Mouse (Mus musculus) T-cell, adult 2 months (primary cell): ENCODE results near the gene Tlcd1.
A peak's percentile ranks its signal among the peaks of the same experiment; 100 is the strongest.
"Not testable (repeated sequence)": the region's sequence is repeated elsewhere in the genome, so short reads cannot be mapped to it uniquely, and the experiment has no call there.

Experiments
- DNase-seq: peaks from one replicate; pipeline ENCODE4 v3.0.0; 2022; ENCODE audit warnings: low spot score

Tlcd1 gene

GRCm38 (mm10) chr11:78177903-78178858 lies 1.7 kb downstream of the Tlcd1 start:
- DNase-seq, result peak; percentile 87

GRCm38 (mm10) chr11:78178859-78179437 lies 2.4 kb downstream of the Tlcd1 start:
- no peak for DNase-seq

GRCm38 (mm10) chr11:78179438-78179999 lies 3.0 kb downstream of the Tlcd1 start:
- DNase-seq, result no peak

DNA sequence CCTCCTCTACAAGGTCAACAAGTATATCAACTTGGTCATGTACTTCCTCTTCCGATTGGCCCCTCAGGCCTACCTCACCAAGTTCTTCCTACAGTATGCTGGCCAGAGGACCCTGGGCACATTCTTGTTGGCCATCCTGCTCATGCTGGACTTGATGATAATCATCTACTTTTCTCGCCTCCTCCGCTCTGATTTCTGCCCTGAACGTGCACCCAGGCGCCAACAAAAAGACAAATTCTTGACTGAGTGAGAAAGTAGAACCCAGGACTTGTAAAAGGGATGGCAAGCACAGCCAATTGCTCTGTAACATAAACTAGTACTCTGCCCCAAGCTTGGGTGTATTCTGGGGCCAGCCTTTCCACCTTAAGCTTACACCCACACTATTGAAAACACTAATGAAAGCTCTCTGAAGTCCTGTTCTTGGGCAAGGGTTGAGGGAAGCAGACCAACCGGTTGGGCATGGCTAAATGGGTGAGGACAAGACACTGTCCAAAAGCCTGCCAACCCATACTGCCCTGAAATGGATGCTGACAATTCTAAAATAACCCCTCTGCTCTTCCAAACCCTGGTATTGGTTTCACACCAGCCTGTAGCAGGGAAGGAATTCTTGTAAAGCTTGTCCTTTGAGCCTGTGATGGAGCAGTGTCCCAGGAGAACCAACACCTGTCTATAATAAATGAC lies 3.7 kb downstream of the Tlcd1 start:
- DNase-seq, result no peak

DNA sequence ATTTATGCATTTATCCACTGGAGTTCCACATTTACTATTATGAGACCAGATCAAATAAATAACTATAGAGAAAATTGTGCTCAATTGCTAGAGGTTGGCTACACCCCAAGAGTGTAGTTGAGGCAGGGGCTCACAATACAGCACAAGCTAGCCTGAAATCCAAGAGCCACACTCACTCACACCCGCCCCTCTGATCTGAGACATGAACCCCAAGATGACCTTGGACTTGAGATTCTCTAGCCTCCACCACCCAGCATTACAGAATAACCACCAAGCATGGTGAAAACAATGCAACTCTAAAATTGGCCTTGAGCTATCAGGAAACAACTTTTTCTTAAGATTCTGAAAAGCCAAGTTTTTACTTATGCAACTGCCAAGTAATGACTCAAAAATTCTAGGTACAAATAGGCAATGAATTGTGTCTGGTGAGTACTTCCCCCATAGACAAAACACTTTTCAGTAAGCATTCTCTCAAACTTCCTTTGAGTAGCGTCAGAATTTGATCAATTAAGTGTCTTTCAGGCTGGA lies 5.4 kb downstream of the Tlcd1 start:
- DNase-seq, result no peak

GRCm38 (mm10) chr11:78182450-78182849 lies 5.9 kb downstream of the Tlcd1 start:
- no peak for DNase-seq

- DNase-seq, result peak; percentile 77
Observed at GRCm38 (mm10) chr11:78182961-78183844, 6.7 kb downstream of the Tlcd1 start, which contains the start of gene Rpl23a. Rpl23a (minus strand) TSS chr11:78183584.

DNA sequence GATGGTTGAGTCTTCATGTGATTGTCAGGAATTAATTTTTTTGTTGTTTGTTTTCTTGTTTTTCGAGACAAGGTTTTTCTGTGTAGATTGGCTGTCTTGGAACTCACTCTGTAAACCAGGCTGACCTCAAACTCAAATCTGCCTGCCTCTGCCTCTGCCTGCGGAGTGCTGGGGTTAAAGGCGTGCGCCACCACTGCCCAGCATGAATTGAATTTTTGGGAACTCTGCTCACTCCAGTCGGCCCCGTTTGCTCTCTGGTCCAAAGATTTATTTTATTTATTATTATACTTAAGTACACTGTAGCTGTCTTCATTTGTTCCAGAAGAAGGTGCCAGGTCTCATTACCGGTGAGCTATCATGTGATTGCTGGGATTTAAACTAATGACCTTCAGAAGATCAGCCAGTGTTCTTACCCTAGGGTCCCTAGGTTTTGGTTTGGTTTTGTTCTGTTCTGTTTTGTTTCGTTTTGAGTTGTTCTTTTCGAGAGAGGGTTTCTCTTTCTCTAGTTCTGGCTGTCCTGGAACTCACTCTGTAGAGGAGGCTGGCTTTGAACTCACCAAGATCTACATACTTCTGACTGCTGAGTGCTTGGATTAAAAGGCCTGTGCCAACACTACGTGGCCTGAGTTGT lies 7.5 kb downstream of the Tlcd1 start:
- no peak for DNase-seq

DNA sequence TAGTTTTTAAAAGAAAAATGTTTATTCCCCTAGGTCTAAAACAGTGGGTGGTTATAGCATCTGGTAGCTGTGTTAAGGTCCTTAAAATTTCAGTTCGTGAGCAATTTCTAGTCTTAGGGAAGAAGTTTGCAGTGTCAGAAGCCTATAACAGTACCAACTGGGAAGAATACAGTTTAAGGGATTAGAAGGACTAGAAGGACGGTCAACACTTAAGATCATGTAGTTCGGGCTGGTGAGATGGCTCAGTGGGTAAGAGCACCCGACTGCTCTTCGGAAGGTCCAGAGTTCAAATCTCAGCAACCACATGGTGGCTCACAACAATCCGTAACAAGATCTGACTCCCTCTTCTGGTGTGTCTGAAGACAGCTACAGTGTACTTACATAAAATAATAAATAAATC lies 8.2 kb downstream of the Tlcd1 start:
- not testable (repeated sequence) for DNase-seq

- no peak for DNase-seq
Observed at GRCm38 (mm10) chr11:78188331-78189233, 12.1 kb downstream of the Tlcd1 start, which contains the start of gene Rab34. Rab34 (plus strand) TSS chr11:78188430.

DNA sequence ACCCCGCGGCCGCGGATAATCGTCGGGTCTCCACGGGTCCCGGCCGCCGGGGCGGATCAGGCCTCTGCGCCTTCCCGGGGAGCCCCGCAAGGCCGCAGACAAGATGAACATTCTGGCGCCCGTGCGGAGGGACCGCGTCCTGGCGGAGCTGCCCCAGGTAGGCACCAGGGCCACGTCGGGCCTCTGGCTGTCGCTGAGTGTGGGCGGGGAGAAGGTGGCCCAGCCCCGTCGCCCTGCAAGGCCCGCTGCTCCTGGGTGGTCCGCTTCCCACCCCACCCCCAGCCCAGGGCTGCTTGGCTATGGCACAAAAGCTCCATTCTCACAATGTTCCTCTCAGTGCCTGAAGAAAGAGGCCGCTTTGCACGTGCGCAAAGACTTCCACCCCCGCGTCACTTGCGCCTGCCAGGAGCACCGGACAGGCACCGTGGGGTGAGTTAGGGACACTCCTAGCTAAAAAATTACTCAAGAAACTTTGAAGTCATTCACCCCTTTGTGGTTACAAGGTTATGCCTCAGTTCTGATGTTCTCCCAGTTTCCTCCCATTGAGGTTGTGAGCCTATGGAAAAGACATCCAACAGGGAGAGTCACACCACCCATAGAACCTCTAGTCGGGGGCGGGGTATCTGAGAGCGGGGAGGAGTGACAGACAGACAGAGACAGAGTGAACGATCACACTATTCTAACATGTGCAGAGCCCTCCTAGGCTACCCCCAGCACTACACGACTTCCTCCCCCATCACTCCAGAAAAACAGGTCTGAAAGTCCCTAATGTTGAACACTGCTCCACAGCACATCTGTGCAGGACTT lies 12.9 kb downstream of the Tlcd1 start:
- peak; percentile 31 for DNase-seq

- no peak for DNase-seq
Observed at GRCm38 (mm10) chr11:78190041-78190440, 13.5 kb downstream of the Tlcd1 start.

DNA sequence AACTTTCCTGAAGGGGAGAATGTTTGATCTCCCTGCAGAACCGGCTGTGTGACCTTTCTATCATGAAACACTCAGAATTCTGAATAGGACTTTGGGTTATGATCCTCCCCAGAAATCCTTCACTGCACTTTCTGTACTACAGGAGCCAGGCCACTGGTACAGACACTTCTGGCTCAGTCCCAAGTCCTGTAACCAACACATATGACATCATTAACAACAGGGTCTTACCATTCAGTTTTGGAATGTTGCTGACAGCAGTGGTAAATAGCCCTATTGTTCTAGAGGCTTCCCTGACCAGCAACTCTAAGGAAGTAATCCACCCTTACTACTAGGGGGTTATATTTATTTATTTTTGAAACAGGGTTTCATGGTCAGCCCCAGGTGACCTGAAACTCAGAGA lies 16.6 kb downstream of the Tlcd1 start, which contains the start of gene Proca1:
Proca1 (plus strand) TSS at position 280 of the 400 bp plus-strand sequence.
- no peak for DNase-seq

- DNase-seq, result peak; percentile 48
Observed at GRCm38 (mm10) chr11:78194411-78195100, 18.0 kb downstream of the Tlcd1 start.

- no peak for DNase-seq
Observed at GRCm38 (mm10) chr11:78195101-78195863, 18.8 kb downstream of the Tlcd1 start.

- DNase-seq, result no peak
Observed at GRCm38 (mm10) chr11:78202372-78202771, 25.9 kb downstream of the Tlcd1 start.

- DNase-seq, result no peak
Observed at GRCm38 (mm10) chr11:78204287-78204686, 27.8 kb downstream of the Tlcd1 start.
